Mouse (Mus musculus): Measurements from ENCODE around the gene Ap4s1.
"Not testable (repeated sequence)": the region's sequence is repeated elsewhere in the genome, so short reads cannot be mapped to it uniquely, and the experiment has no call there.

Ap4s1 gene

DNA sequence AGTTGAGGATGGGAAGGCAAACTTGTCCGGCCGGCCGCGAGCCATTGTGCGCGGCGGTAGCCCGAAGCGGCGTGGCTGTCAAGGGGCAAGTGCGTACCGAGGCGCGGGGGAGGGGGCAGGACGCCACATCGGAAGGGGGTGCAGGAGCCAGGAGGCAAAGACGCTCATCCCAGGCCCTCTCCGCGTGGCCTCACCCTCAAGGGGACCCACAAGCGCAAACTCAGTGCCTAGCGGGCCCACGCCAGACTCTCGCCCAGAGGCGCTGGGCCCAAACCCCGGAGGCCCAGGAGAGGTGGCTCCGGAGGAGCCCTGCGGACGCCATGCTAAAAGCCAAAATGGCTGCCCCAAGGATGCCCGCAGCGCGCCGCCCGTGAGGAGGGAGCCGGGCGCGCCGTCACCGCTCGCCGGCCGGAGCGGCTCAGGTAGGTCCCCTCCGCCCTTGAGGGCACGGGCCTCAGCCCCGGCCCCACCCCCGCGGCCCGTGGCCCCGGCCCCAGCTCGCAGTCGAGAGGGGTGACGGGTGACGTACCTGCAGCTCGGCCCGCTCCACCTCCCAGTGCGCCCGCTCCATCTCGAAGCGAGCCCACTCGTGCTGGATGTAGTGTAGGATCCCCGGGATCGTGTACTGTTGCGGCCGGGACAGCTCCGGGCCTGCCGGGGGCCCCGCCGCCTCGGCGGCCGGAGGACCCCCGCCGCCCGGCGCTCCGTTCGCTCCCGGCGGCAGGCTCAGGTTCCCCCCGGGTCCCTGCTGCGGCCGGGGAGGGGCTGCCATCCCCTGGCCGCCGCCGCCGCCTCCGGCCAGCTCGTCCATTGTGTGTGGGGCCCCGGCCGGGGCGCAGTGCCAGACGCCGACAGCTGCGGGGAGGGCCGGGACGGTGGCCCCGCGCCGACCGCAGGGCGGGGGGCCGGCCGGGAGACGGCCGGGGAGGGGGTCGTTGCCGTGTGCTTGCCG, at the start of gene Ap4s1:
Gene Ap4s1, plus strand, starts transcription at position 141 of the 952 bp plus-strand sequence.
- in situ Hi-C loops (cut with MboI; ENCODE audit: low pct_unique_long_range_greater_than_20kb in 1 of 2, low sequenced_read_pairs in 2 of 2, unreplicated experiment in 1 of 2): loop anchor here in 1 of 2 experiments (25.0 kb wide), 1 partner anchor 696 kb away; no protein-coding TSS in a partner anchor

DNA sequence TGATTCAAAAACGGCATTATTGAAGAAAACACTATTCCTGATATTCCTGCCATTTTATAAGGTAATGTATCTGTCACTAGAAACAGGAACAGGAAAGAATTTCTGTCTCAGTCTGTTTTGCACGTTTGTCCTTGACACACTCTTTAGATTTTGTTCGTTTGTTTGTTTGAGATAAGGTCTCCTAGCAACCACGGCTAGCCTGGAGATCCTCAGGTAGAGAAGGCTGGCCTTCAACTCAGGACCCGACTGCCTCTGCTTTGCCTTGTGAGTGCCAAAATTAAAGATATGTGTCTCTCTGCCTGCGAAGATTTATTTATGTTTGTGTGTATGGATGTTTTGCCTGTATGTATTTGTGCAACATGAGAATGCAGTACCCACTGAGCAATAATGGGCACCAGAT, 49.0 kb upstream of the Ap4s1 start:
- in situ Hi-C loops (cut with MboI; ENCODE audit: low pct_unique_long_range_greater_than_20kb in 1 of 2, low sequenced_read_pairs in 2 of 2, unreplicated experiment in 1 of 2): no loop called here

GRCm38 (mm10) chr12:51649401-51649800, 41.4 kb upstream of the Ap4s1 start:
- in situ Hi-C loops (cut with MboI; ENCODE audit: low pct_unique_long_range_greater_than_20kb in 1 of 2, low sequenced_read_pairs in 2 of 2, unreplicated experiment in 1 of 2): not testable (repeated sequence)

DNA sequence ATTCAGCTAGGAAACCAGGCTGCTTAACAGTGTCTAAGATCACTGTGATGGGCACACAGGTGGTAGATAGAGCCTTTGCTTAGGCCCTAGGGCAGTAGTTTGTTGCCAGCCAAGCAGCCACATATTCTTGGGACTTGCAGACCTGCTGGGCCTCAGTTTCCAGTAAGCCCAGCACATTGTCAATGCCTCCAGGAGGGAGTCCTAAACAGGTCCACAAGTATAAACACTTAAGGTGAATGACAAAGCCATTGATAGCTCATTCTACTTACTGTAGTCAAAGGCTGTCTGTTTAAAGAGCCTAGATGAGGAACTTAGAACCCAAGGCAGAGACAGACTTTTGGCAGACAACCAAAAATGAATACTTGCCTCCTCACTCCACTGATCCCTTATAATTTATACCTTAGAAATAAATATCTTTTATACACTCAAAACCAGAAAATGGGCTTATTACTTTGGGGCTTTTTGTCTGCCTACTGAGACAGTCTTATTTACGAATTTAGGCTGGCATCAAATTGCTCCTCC, 34.8 kb upstream of the Ap4s1 start:
- in situ Hi-C loops (cut with MboI; ENCODE audit: low pct_unique_long_range_greater_than_20kb in 1 of 2, low sequenced_read_pairs in 2 of 2, unreplicated experiment in 1 of 2): no loop called here

- in situ Hi-C loops (cut with MboI; ENCODE audit: low pct_unique_long_range_greater_than_20kb in 1 of 2, low sequenced_read_pairs in 2 of 2, unreplicated experiment in 1 of 2): no loop called here
Observed at GRCm38 (mm10) chr12:51663011-51663410, 27.8 kb upstream of the Ap4s1 start.

GRCm38 (mm10) chr12:51663908-51664307, 26.9 kb upstream of the Ap4s1 start:
- in situ Hi-C loops (cut with MboI; ENCODE audit: low pct_unique_long_range_greater_than_20kb in 1 of 2, low sequenced_read_pairs in 2 of 2, unreplicated experiment in 1 of 2): no loop called here

DNA sequence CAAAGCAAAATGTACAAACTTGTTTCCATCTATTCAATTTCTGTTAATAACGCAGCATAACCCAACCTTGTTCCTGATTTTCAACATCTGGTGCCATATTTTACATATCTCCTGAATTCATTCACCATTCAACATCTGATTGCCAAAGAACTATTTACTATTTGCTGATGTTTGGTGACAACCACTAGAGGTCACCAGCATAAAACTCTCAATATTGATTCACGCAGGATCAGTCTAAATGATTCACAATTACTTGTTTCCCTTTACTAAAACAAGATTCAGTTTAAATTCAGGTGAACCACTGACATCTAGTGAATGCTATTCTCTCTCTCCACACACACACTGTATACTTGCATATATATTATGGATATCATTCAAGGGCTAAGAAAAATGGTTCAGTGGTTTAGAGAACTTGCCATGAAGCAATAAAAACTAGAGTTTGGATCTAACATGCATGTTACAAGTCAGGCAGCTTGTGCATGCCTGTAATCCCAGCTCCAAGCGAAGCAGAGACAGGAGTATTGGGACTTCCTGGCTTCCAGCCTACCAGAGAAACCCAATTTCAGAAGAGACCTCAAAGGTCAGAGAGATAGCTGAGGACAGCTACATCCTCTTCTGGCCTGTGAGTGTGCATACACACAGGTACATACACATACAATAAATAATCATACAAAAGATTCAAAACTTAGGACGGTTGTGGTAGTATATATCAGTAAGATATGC, 24.0 kb upstream of the Ap4s1 start:
- in situ Hi-C loops (cut with MboI; ENCODE audit: low pct_unique_long_range_greater_than_20kb in 1 of 2, low sequenced_read_pairs in 2 of 2, unreplicated experiment in 1 of 2): loop anchor here in 1 of 2 experiments (5.0 kb wide), 1 partner anchor 70 kb away; no protein-coding TSS in a partner anchor

- in situ Hi-C loops (cut with MboI; ENCODE audit: low pct_unique_long_range_greater_than_20kb in 1 of 2, low sequenced_read_pairs in 2 of 2, unreplicated experiment in 1 of 2): no loop called here
Observed at GRCm38 (mm10) chr12:51671231-51671891, 19.5 kb upstream of the Ap4s1 start.

DNA sequence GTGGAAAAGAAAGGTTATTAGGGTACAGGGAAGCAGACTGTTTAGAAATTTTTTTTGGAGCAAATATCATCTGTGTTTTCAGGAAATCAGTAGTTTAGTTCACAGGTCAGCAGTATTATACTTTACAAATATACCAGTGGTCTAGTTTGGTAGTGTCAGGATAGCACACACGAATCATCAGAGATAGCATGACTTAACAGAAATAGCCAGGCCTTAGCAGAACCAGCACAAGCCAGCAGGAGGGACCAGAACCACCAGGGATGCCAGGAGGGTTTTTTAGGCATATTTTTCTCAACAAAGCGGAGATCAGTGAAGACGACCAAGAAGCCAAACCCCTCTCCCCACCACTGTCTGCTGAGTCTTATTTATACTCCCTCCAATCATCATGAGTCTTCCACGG, 17.6 kb upstream of the Ap4s1 start:
- in situ Hi-C loops (cut with MboI; ENCODE audit: low pct_unique_long_range_greater_than_20kb in 1 of 2, low sequenced_read_pairs in 2 of 2, unreplicated experiment in 1 of 2): no loop called here

- in situ Hi-C loops (cut with MboI; ENCODE audit: low pct_unique_long_range_greater_than_20kb in 1 of 2, low sequenced_read_pairs in 2 of 2, unreplicated experiment in 1 of 2): loop anchor here in 1 of 2 experiments (25.0 kb wide), 1 partner anchor 711 kb away; no protein-coding TSS in a partner anchor
Observed at GRCm38 (mm10) chr12:51676442-51676841, 14.4 kb upstream of the Ap4s1 start.

DNA sequence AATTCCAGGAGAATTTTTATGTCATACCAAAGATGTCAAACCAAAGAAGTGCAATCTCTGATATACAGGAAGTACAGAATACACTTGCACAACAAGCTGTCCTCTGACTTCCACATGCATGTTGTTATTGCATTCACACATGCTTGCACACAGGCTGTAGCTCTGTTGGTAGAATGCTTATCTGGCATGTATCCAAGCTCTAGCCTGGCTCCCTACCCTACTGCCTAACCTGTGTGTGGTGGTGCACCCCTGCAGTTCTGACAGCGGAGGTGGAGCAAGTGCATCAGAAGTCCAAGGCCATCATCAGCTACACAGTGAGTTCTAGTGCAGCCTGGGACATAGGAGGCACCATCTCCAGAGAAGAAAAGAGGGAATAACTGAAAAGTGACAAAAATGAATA, 12.0 kb upstream of the Ap4s1 start:
- in situ Hi-C loops (cut with MboI; ENCODE audit: low pct_unique_long_range_greater_than_20kb in 1 of 2, low sequenced_read_pairs in 2 of 2, unreplicated experiment in 1 of 2): loop anchor here in 1 of 2 experiments (25.0 kb wide), 1 partner anchor 708 kb away; no protein-coding TSS in a partner anchor

- in situ Hi-C loops (cut with MboI; ENCODE audit: low pct_unique_long_range_greater_than_20kb in 1 of 2, low sequenced_read_pairs in 2 of 2, unreplicated experiment in 1 of 2): loop anchor here in 1 of 2 experiments (25.0 kb wide), 1 partner anchor 699 kb away; no protein-coding TSS in a partner anchor
Observed at GRCm38 (mm10) chr12:51688546-51688945, 2.3 kb upstream of the Ap4s1 start.

DNA sequence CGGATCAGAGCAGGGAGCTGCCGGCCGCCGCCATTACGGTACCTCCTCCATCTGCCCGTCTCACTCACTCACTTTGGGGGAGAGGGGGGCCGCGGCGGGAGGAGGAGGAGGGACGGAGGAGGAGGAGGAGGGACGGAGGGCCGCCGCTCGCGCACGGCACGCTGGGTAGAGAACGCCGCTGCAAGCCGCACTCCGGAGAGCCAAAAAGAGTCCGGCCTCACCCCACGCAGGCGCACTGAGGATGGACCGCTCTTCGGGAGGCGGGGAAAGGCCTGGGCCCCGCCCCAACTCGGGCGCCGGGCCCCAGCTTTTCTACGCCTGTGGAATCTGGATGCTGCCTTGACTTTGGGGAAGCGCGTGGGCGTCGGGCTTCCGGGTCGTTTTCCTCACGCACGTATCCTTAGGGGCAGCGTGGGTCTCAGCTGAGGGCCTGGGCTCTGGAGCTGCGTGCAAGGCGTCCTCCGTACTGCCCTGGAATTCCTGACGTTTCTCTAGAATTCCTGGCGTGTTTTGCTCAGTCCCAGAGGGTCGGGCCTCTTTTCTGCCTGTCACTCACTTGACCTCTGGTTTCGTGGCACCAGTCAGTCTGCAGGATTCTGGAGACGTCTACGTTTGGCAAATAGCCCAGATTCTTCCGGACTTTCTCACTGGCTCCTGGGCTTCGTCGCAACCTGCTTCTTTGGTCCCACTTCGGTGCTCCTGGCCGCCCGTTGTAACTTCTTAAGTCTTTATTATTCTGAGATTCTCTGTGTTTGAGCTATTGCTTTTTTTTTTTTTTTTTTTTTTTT, 1.2 kb downstream of the Ap4s1 start, which contains the start of gene Strn3:
Gene Strn3, minus strand, starts transcription at position 53 of the 788 bp plus-strand sequence.
- in situ Hi-C loops (cut with MboI; ENCODE audit: low pct_unique_long_range_greater_than_20kb in 1 of 2, low sequenced_read_pairs in 2 of 2, unreplicated experiment in 1 of 2): loop anchor here in 1 of 2 experiments (25.0 kb wide), 1 partner anchor 695 kb away; no protein-coding TSS in a partner anchor

DNA sequence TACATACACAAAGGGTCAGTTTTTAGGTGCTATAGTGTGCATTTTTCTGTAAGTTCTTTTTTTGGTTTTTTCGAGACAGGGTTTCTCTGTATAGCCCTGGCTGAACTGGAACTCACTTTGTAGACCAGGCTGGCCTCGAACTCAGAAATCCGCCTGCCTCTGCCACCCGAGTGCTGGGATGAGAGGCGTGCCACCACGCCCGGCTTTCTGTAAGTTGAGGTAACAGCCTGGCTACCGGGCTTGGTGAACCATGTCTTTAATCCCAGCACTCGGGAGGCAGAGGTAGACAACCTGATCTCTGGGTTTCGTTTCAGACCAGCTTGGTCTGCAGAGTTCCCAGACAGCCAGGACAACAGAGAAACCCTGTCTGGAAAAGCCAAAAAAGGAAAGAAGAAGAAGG, 2.0 kb downstream of the Ap4s1 start:
- in situ Hi-C loops (cut with MboI; ENCODE audit: low pct_unique_long_range_greater_than_20kb in 1 of 2, low sequenced_read_pairs in 2 of 2, unreplicated experiment in 1 of 2): loop anchor here in 1 of 2 experiments (25.0 kb wide), 1 partner anchor 694 kb away; no protein-coding TSS in a partner anchor

DNA sequence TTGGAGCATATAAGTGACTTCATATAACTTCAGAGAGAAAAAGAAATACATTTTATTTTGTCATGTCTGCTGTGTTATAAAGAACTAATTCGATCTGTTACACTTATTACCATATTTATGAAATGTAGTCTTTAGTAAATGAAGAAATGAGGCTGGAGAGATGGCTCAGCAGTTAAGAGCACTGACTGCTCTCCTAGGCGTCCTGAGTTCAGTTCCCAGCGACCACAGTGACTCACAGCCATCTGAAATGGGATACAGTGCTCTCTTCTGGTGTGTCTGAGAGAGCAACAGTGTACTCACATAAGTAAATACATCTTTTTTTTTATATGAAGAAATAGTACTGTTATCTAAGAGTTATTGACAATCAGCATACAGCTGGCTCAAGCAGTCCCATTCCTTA, 2.6 kb downstream of the Ap4s1 start:
- in situ Hi-C loops (cut with MboI; ENCODE audit: low pct_unique_long_range_greater_than_20kb in 1 of 2, low sequenced_read_pairs in 2 of 2, unreplicated experiment in 1 of 2): loop anchor here in 1 of 2 experiments (25.0 kb wide), 1 partner anchor 694 kb away; no protein-coding TSS in a partner anchor

- in situ Hi-C loops (cut with MboI; ENCODE audit: low pct_unique_long_range_greater_than_20kb in 1 of 2, low sequenced_read_pairs in 2 of 2, unreplicated experiment in 1 of 2): loop anchor here in 1 of 2 experiments (25.0 kb wide), 1 partner anchor 693 kb away; no protein-coding TSS in a partner anchor
Observed at GRCm38 (mm10) chr12:51694096-51694495, 3.3 kb downstream of the Ap4s1 start.

DNA sequence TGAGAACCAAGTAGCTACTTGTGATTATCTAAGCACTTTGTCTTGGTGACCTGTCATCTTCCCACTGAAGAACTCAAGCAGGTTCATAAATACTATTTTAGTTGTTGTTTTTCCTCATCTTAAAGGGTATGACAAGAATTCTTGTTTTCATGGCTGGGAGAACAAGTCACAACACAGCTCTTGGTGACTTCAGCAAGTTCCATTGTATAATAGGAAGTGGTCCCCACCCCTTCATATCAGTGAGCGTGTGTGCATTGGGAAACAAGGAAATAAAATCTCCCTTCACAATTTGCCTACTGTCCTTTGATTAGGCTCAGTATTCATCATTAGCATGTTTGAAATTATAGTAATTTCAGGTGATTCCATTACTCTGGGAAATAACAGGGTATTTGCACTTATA, 4.1 kb downstream of the Ap4s1 start:
- in situ Hi-C loops (cut with MboI; ENCODE audit: low pct_unique_long_range_greater_than_20kb in 1 of 2, low sequenced_read_pairs in 2 of 2, unreplicated experiment in 1 of 2): loop anchor here in 1 of 2 experiments (25.0 kb wide), 1 partner anchor 692 kb away; no protein-coding TSS in a partner anchor
